ENCODE assay signal across 8 mouse cellular contexts in the genomic region with DNA sequence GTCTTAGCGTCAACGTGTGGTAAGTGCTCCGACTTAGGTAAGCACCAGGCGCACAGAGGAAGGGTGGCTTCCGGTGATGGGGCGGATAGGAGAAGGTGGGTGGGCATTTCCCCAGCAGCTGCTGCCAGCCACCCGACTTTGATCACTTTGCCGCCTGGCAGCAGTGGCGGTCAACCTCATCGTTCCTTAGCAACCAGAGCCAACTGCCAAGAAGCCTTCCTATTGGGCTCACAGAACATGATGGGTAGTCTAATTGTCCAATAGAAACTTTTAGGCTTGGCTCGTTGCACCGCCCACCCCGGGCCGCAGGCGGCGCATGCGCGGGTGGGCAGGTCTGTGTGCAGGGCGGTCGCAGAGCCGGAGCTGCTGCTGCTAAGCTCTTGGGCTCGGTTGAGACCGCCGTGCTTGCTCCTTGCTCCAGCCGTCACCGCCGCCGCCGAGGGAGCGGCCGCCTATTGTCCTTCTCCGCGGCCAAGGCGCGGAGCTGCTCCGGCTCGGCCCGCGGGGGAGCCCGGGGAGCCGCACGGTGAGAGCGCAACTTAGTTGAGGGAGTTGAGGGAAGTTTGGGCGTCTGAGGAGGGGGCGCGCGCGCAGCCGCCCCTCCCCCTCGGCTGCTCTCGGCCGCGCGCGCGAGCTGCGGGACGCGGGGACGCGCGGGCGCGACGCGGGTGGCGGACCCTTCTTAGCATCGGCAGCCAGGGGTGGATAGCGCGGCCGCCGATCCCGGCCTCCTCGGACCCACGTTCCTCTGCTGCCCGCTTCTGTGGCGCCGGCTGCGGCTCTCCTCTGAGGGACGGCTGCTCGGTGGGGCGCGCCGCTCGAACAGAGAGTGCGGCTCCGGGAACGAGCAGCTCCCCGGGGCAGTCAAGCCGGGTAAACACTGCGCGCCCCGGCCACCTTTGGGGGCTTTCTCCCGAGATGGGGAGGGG. TPM values are rescaled to one million over a fixed set of nuclear protein-coding genes. Genes with fewer than 3 reads are reported as not detected.
DNase-seq lines count a peak whose midpoint lies in the region; ATAC-seq lines count a peak whose summit lies in the region.

A gene (plus strand): TSS at position 312 of the 929 bp plus-strand sequence.

- peak; percentile 98 for DNase-seq in CD4-positive, CD25-positive, alpha-beta regulatory T cell, adult 2 months (ENCODE audit: low read depth, low spot score)
- peak; percentile 78 for DNase-seq in fat pad, adult 2 months (ENCODE audit: extremely low read depth, low read depth, low spot score)
- peak; percentile 97 for DNase-seq in kidney, postnatal 10 days
- DNase-seq in natural killer cell, adult 2 months (ENCODE audit: low spot score in 2 of 2): peak; percentile 98

- peaks cover 2% of the 10 kb centered on the region; the same call in 1 of the 2 replicates for H3K4me1 ChIP-seq in brown adipose tissue, adult 24 weeks (ENCODE audit: control insufficient read depth, insufficient read depth, insufficient read length, low read length)
- peaks cover 41% of the 10 kb centered on the region for H3K4me1 ChIP-seq in heart, embryonic 13.5 days
- peaks cover 25% of the 10 kb centered on the region for H3K4me1 ChIP-seq in liver, embryonic 12.5 days
- peaks cover 13% of the 10 kb centered on the region; the same call in 1 of the 2 replicates for H3K4me1 ChIP-seq in stomach, embryonic 15.5 days

- H3K9ac ChIP-seq in heart, embryonic 13.5 days: peak within 1 kb of the TSS; percentile 99
- H3K9ac ChIP-seq in liver, embryonic 12.5 days: peak within 1 kb of the TSS; percentile 76
- H3K9ac ChIP-seq in stomach, embryonic 15.5 days: peak within 1 kb of the TSS; percentile 71

- peak within 1 kb of the TSS; percentile 86 for H3K4me3 ChIP-seq in brown adipose tissue, adult 24 weeks (ENCODE audit: insufficient read depth, low read depth, low read length)
- peak within 1 kb of the TSS; percentile 98 for H3K4me3 ChIP-seq in heart, embryonic 13.5 days
- peak within 1 kb of the TSS; percentile 74 for H3K4me3 ChIP-seq in liver, embryonic 12.5 days
- H3K4me3 ChIP-seq in stomach, embryonic 15.5 days (replicated peaks): peak within 1 kb of the TSS; percentile 91

- peak within 1 kb of the TSS; percentile 86 for H3K4me2 ChIP-seq in heart, embryonic 13.5 days
- peak within 1 kb of the TSS; percentile 93 for H3K4me2 ChIP-seq in liver, embryonic 12.5 days
- H3K4me2 ChIP-seq in stomach, embryonic 15.5 days: peak within 1 kb of the TSS; percentile 69

- no peaks in the 10 kb centered on the region for H3K36me3 ChIP-seq in heart, embryonic 13.5 days
- no peaks in the 10 kb centered on the region for H3K36me3 ChIP-seq in liver, embryonic 12.5 days
- H3K36me3 ChIP-seq in stomach, embryonic 15.5 days: no peaks in the 10 kb centered on the region

- under 1% methylated on average over 94 of the region's 94 CpGs for WGBS in heart, embryonic 13.5 days
- under 1% methylated on average over 74 of the region's 94 CpGs for WGBS in liver, embryonic 12.5 days (ENCODE audit: insufficient replicate concordance)
- WGBS in stomach, embryonic 15.5 days: under 1% methylated on average over 91 of the region's 94 CpGs

- ATAC-seq in heart, embryonic 13.5 days (ENCODE audit: extremely low read depth, insufficient number of reproducible peaks, low FRiP score, low TSS enrichment): peak; percentile 93
- ATAC-seq in liver, embryonic 12.5 days: peak; percentile 99
- peak; percentile 99 for ATAC-seq in stomach, embryonic 15.5 days (ENCODE audit: insufficient read depth, low FRiP score, low read depth)

- 0 out of 2 replicates have a peak, but pooled peaks cover 3% of the 10 kb centered on the region for H3K9me3 ChIP-seq in heart, embryonic 13.5 days
- no peaks in the 10 kb centered on the region for H3K9me3 ChIP-seq in liver, embryonic 12.5 days (replicated peaks)
- H3K9me3 ChIP-seq in stomach, embryonic 15.5 days: no peaks in the 10 kb centered on the region

- peak within 1 kb of the TSS; percentile 65 for H3K27ac ChIP-seq in brown adipose tissue, adult 24 weeks (replicated peaks; ENCODE audit: low read depth, low read length)
- H3K27ac ChIP-seq in heart, embryonic 13.5 days (replicated peaks): peak within 1 kb of the TSS; percentile 99
- H3K27ac ChIP-seq in liver, embryonic 12.5 days: peak within 1 kb of the TSS; percentile 82
- H3K27ac ChIP-seq in stomach, embryonic 15.5 days: peak within 1 kb of the TSS; percentile 99

- no peaks in the 10 kb centered on the region for H3K27me3 ChIP-seq in heart, embryonic 13.5 days (replicated peaks)
- peaks cover 18% of the 10 kb centered on the region for H3K27me3 ChIP-seq in liver, embryonic 12.5 days (replicated peaks)
- no peaks in the 10 kb centered on the region for H3K27me3 ChIP-seq in stomach, embryonic 15.5 days (replicated peaks)

RNA-seq across cellular contexts. Expression of the gene that starts here (rescaled TPM):
- 16.2 and 24.8 TPM in 2 replicates for polyA plus RNA-seq in brown adipose tissue, adult 24 weeks (2012; ENCODE audit: insufficient read depth, insufficient read length, missing spikeins)
- 41.8 and 45.2 TPM in 2 replicates for polyA plus RNA-seq in heart, embryonic 13.5 days (2015; fragmentation: Nextera tagmentation; extraction: Ambion mirVana)
- 35.2 and 37.9 TPM in 2 replicates for polyA plus RNA-seq in liver, embryonic 12.5 days (2016; fragmentation: Nextera tagmentation; extraction: Ambion mirVana)
- 36.8 and 38.6 TPM in 2 replicates for polyA plus RNA-seq in stomach, embryonic 15.5 days (2015; fragmentation: Nextera tagmentation; extraction: Ambion mirVana)

Comparison
In these comparisons a context has a peak if more than half of its experiments do, and no peak if none do; other contexts are left out.
1. Peak in every context shown above with its lines: DNase-seq, ATAC-seq, H3K4me3 ChIP-seq and H3K27ac ChIP-seq.